Mouse (Mus musculus) liver, embryonic 12.5 days (tissue): ENCODE data around the gene Grifin. TPM values are rescaled to one million over a fixed set of nuclear protein-coding genes. Genes with fewer than 3 reads are reported as not detected.

Experiments
- ATAC-seq: fragments of 200-750 bp; cut with Nextera tagmentation; 2 replicates; pipeline ENCODE4 v1.8.0; 2017; ENCODE audit warnings: moderate number of reproducible peaks, mild to moderate bottlenecking, moderate library complexity
- H3K27ac ChIP-seq: fragments of 300-500 bp; sonication (generic); 2 replicates; pipeline ENCODE4 v1.5.1; 2016; ENCODE audit warnings: mild to moderate bottlenecking
- H3K27me3 ChIP-seq: fragments of 300-500 bp; sonication (generic); replicated peaks from 2 replicates; pipeline ENCODE4 v1.6.1; 2016; ENCODE audit warnings: mild to moderate bottlenecking, moderate library complexity
- H3K36me3 ChIP-seq: fragments of 300-500 bp; sonication (generic); 2 replicates; pipeline ENCODE4 v1.6.1; 2016; ENCODE audit warnings: mild to moderate bottlenecking, moderate library complexity
- H3K4me1 ChIP-seq: fragments of 300-500 bp; sonication (generic); 2 replicates; pipeline ENCODE4 v1.6.1; 2016
- H3K4me2 ChIP-seq: fragments of 300-500 bp; sonication (generic); 2 replicates; pipeline ENCODE4 v1.6.1; 2016; ENCODE audit warnings: mild to moderate bottlenecking, moderate library complexity
- H3K4me3 ChIP-seq: fragments of 300-500 bp; sonication (generic); 2 replicates; pipeline ENCODE4 v1.5.1; 2016; ENCODE audit warnings: mild to moderate bottlenecking, moderate library complexity
- H3K9ac ChIP-seq: fragments of 300-500 bp; sonication (generic); 2 replicates; pipeline ENCODE4 v1.6.1; 2016; ENCODE audit warnings: mild to moderate bottlenecking, moderate library complexity
- H3K9me3 ChIP-seq: fragments of 300-500 bp; sonication (generic); replicated peaks from 2 replicates; pipeline ENCODE4 v1.6.1; 2016; ENCODE audit warnings: mild to moderate bottlenecking, moderate library complexity
- WGBS: fragments of 180-500 bp; shearing (Covaris S2); methylation state at CpG from one replicate; pipeline ENCODE4 v1.1.7; 2016; ENCODE audit not compliant: insufficient replicate concordance; 5-methylcytosine and 5-hydroxymethylcytosine counted together
- polyA plus RNA-seq: library from polyadenylated mRNA; unstranded; fragments of >200 nt; fragmentation: Nextera tagmentation; extraction: Ambion mirVana; gene quantifications from 2 replicates; pipeline ENCODE4 v1.2.1, GENCODE M21; 2016

Grifin gene
- polyA plus RNA-seq, 1 experiment from 2014 or later = 6.3 TPM

DNA sequence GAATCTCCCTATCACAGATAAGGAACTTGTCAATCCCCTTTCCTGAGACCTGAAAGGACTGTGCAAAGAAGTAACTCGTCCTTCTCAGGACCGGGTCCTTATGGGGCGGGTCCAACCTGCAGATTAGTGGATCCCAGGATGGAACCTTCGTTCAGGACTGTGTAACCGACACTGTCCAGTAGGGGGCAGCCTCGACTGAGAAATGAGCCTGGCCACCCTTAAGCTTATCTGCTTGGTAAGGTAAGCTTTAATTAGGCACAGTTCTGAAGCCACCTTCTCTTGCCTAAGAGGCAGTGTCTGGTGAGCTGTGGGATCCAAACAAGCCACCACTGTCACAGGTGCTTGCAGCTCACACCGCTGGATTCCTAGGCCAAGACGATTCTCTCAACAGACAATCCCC is 24.8 kb downstream of the Grifin start:
- no peaks in the 10 kb centered on the region for H3K9me3 ChIP-seq
- no peak overlapping the region for H3K4me3 ChIP-seq
- ATAC-seq = peak; percentile 40
- H3K27ac ChIP-seq = no peak overlapping the region
- WGBS = 16% methylated on average over 8 of the region's 8 CpGs
- no peak overlapping the region for H3K9ac ChIP-seq
- H3K4me2 ChIP-seq = no peak overlapping the region
- H3K36me3 ChIP-seq = no peaks in the 10 kb centered on the region
- H3K4me1 ChIP-seq = peaks cover 25% of the 10 kb centered on the region
- H3K27me3 ChIP-seq = peaks cover 12% of the 10 kb centered on the region

DNA sequence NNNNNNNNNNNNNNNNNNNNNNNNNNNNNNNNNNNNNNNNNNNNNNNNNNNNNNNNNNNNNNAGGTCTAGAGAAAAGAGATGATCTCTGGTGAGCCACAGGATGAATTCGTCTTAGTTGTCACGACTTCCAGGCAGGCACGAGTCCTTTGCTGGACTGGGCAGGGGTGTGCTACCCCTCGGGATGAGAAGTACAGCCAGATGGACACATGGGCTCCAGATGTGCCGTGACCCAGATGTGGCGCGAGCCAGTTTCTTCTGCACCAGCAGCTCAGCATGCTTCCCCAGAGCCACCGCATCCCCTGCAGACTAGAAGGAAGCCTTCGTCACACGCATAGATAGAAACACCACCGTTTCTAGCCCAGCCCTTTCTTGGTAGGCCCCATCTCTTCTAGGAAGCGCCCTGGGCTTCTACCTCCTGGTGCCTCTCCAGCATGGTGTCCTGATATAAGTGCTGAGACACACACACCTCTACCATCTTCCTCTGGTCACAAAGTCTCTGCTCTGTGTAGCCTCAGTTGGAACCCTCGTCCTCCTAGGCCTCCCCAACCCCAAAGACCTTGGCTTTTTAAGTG is 26.7 kb downstream of the Grifin start:
- Histone ChIP-seq H3K4me3 (no peak overlapping the region), H3K27ac (no peak overlapping the region), H3K4me2 (peak overlapping the region; percentile 19), H3K4me1 (peaks cover 25% of the 10 kb centered on the region), H3K27me3 (peaks cover 12% of the 10 kb centered on the region), H3K9ac (no peak overlapping the region), H3K9me3 (no peaks in the 10 kb centered on the region), H3K36me3 (no peaks in the 10 kb centered on the region)
- peak; percentile 80 for ATAC-seq
- WGBS = 53% methylated on average over 13 of the region's 13 CpGs

DNA sequence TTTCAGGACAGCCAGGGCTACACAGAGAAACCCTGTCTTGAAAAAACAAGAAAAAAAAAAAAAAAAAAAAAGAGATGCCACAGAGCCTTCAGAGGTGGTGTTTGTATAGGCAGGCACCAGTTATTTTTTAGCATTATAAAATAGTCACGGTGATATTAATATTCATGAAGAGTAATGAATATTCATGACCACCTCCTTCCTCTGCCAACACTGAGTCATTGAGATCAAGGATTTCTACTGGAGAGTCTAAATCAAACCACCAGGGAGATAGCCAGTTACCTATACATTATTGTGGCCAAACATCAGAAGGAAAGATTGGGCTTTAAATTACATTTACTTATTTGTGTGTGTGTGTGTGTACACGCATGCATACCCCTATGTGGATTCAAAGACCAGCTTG is 38.1 kb downstream of the Grifin start:
- Histone ChIP-seq H3K36me3 (peaks cover 59% of the 10 kb centered on the region), H3K9me3 (no peaks in the 10 kb centered on the region), H3K4me2 (no peak overlapping the region), H3K9ac (no peak overlapping the region), H3K27me3 (no peaks in the 10 kb centered on the region), H3K4me1 (no peaks in the 10 kb centered on the region), H3K4me3 (no peak overlapping the region), H3K27ac (no peak overlapping the region)
- WGBS = 77% methylated on average over 2 of the region's 2 CpGs
- no peak for ATAC-seq

DNA sequence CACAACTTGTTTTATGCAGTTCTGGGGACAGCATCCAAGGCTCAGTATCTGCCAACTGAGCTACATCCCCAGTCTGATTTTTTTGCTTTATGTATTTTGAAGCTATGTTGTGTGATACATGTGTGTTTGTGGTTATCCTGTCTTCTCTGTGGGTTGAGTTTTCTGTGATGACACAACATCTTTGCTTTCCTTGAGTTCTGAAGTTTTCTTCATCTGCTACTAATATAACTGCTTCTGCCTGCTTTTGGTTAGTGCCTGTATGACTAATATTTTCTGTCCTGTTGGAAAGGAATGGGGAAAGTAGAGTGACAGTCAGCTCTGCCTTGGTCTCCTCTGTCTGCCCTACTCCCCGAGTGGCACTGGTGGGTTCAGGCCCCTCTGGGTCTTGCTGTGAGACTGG is 43.7 kb downstream of the Grifin start:
- no peak for ATAC-seq
- H3K9me3 ChIP-seq = no peaks in the 10 kb centered on the region
- no peak overlapping the region for H3K4me2 ChIP-seq
- H3K27me3 ChIP-seq = no peaks in the 10 kb centered on the region
- no peak overlapping the region for H3K4me3 ChIP-seq
- peaks cover 38% of the 10 kb centered on the region for H3K36me3 ChIP-seq
- H3K9ac ChIP-seq = no peak overlapping the region
- H3K27ac ChIP-seq = no peak overlapping the region
- 67% methylated on average over 1 of the region's 1 CpGs for WGBS
- peaks cover 34% of the 10 kb centered on the region for H3K4me1 ChIP-seq

DNA sequence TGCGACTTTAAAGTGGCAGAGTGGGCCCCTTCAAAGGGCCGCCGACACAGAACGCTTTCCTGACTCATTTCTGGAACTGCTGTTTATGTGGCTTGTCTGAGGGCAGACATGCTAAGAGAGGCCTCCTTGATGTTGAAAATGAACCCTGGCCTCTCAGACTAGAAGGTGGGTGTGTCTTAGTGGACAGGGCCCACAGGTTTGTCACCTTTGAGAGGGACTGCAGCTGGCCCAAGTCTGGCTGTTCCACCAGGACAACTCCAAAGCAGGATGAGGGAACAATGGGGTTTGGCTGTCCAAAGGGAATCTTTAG is 47.0 kb downstream of the Grifin start:
- no peaks in the 10 kb centered on the region for H3K27me3 ChIP-seq
- WGBS = 69% methylated on average over 4 of the region's 4 CpGs
- H3K4me2 ChIP-seq = no peak overlapping the region
- no peaks in the 10 kb centered on the region for H3K9me3 ChIP-seq
- no peak overlapping the region for H3K4me3 ChIP-seq
- no peak overlapping the region for H3K27ac ChIP-seq
- ATAC-seq = no peak
- H3K36me3 ChIP-seq = peaks cover 8% of the 10 kb centered on the region; the same call in 1 of the 2 replicates
- H3K4me1 ChIP-seq = peaks cover 66% of the 10 kb centered on the region
- no peak overlapping the region for H3K9ac ChIP-seq

DNA sequence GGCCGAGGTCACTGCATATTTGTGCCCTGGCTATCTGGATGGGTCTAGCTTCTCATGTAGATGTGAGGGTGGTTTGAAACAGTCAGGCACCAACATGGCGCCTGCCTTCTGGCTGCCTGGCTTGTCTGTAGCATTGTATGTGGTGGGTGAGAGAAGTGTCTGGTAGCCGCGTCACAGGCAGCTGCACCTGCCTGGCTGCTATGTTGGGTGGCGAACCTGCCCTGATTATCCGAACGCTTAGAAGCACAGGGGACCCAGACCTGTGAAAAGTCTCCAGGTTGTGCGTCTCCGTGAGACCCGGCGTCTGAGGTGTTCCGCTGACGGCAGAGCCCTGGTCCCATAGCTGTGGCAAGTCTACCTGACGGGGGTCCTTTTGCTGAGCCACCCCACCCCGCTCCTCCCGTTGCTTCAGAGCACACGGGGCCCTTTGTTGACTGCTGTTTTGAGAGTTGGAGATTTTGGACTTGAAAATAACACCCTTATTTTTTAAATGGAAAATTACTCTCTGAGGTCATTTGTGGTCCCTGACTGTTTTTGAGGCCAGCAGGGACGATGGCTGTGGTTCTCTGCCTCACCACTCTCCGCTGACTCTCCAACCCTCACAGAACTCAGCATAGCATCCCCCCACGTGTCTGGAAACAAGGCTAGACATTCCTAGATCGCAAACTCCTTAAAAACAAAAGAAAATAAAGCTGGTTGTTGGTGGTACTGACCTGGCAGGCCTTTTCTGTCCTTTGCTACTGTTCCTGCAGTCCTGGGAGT is 47.5 kb downstream of the Grifin start:
- Histone ChIP-seq H3K9ac (no peak overlapping the region), H3K4me2 (no peak overlapping the region), H3K27me3 (no peaks in the 10 kb centered on the region), H3K36me3 (0 out of 2 replicates have a peak, but pooled peaks cover 7% of the 10 kb centered on the region), H3K4me1 (peaks cover 69% of the 10 kb centered on the region), H3K4me3 (no peak overlapping the region), H3K27ac (no peak overlapping the region), H3K9me3 (no peaks in the 10 kb centered on the region)
- 82% methylated on average over 21 of the region's 21 CpGs for WGBS
- no peak for ATAC-seq

DNA sequence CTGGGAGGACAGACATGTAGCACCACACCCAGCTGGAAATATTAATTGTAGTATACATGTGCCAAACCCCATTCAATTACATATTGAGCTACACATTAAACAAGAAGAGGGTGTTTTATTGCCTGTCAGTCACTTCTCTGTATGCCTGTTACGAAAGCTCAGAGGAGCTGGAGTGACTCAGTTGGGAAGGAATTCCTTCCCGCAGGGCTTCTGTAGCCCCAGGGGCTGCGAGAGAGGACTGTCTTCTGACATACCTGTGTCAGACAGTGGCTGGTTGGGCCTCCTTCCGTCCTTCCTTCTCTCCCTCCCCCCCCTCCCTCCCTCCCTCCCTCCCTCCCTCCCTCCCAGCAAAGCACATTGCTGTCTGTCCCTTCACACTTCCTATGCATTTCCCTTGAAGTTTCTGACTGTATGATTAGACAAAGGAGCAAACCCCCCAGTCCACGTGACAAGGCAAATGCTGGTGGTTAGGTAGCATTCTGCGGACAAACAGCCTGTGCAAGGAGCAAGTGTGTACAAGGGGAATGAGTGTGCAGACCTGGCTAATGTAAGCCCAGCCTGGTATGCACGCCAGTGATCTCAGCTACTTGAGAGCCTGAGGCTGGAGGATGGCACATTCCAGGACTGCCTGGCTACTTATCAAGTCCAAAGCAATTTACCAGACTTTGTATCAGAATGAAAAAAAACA is 49.9 kb downstream of the Grifin start:
- peak overlapping the region; percentile 62 for H3K27ac ChIP-seq

DNA sequence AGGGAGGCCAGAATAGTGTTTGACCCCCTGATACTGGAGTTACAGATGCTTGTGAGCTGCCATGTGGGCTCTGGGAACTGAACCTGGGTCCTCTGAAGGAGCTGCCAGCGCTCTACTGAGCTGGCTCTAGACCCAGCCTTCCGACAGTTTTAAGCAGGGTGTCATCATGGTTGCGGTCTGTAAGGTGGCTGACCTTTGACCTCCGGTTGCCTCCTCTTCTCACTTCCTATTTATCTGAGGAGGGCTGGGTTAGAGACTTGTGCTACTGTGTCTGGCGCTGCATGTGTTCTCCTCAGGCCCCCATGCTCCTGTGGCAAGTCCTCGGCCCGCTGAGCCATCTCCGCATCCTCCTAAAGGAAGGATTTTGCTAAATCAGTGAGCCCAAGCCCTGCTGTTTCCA is 51.0 kb downstream of the Grifin start:
- H3K4me2 ChIP-seq = no peak overlapping the region
- no peaks in the 10 kb centered on the region for H3K27me3 ChIP-seq
- H3K9me3 ChIP-seq = no peaks in the 10 kb centered on the region
- peak overlapping the region; percentile 62; the same call in 1 of the 2 replicates for H3K27ac ChIP-seq
- no peak overlapping the region for H3K4me3 ChIP-seq
- WGBS = 61% methylated on average over 8 of the region's 8 CpGs
- H3K4me1 ChIP-seq = peaks cover 79% of the 10 kb centered on the region
- ATAC-seq = no peak
- no peak overlapping the region for H3K9ac ChIP-seq
- 0 out of 2 replicates have a peak, but pooled peaks cover 5% of the 10 kb centered on the region for H3K36me3 ChIP-seq

More for the DNA sequence above, 49.9 kb downstream of the Grifin start:
- no peaks in the 10 kb centered on the region for H3K27me3 ChIP-seq
- WGBS = 24% methylated on average over 7 of the region's 7 CpGs
- no peak overlapping the region for H3K4me3 ChIP-seq
- H3K4me2 ChIP-seq = 0 out of 2 replicates have a peak overlapping the region, but pooled peaks have one; percentile 14
- peak; percentile 20; the same call in 1 of the 2 replicates for ATAC-seq
- no peaks in the 10 kb centered on the region for H3K9me3 ChIP-seq
- H3K4me1 ChIP-seq = peaks cover 75% of the 10 kb centered on the region
- H3K36me3 ChIP-seq = 0 out of 2 replicates have a peak, but pooled peaks cover 7% of the 10 kb centered on the region
- H3K9ac ChIP-seq = no peak overlapping the region

Other genes with a start within 250 kb of the Grifin start
- gene Mad1l1, start 243.5 kb downstream of the Grifin start, polyA plus RNA-seq = 31.0 and 33.6 TPM in 2 replicates
- 34.6 and 36.3 TPM in 2 replicates for gene Nudt1, start 243.4 kb downstream of the Grifin start, polyA plus RNA-seq
- gene Mrm2, start 233.2 kb downstream of the Grifin start, polyA plus RNA-seq = 12.0 and 14.7 TPM in 2 replicates
- 11.9 and 14.0 TPM in 2 replicates for gene Snx8, start 175.8 kb downstream of the Grifin start, polyA plus RNA-seq
- gene Eif3b, start 145.7 kb downstream of the Grifin start, polyA plus RNA-seq = 217 and 229 TPM in 2 replicates
- gene Gm4869, start 119.4 kb downstream of the Grifin start, polyA plus RNA-seq = not detected in 2 replicates
- 12.4 TPM in 2 replicates for gene Chst12, start 59.5 kb downstream of the Grifin start, polyA plus RNA-seq
- 7.4 and 8.3 TPM in 2 replicates for gene Lfng, start 42.2 kb upstream of the Grifin start, polyA plus RNA-seq
- gene Ttyh3, start 84.0 kb upstream of the Grifin start, polyA plus RNA-seq = 13.0 and 15.6 TPM in 2 replicates
- 7.0 and 7.9 TPM in 2 replicates for gene Iqce, start 137.3 kb upstream of the Grifin start, polyA plus RNA-seq
- gene Brat1, start 139.9 kb upstream of the Grifin start, polyA plus RNA-seq = 10.6 and 12.2 TPM in 2 replicates
- 0.99 and 1.2 TPM in 2 replicates for gene Amz1, start 159.1 kb upstream of the Grifin start, polyA plus RNA-seq